Mouse (Mus musculus): ENCODE results near the gene Cmtm6. TPM values are rescaled to one million over a fixed set of nuclear protein-coding genes. Genes with fewer than 3 reads are reported as not detected.

Gene Cmtm6
- total RNA-seq, 2 experiments from 2014 or later = 5.8 to 7.4 TPM

DNA sequence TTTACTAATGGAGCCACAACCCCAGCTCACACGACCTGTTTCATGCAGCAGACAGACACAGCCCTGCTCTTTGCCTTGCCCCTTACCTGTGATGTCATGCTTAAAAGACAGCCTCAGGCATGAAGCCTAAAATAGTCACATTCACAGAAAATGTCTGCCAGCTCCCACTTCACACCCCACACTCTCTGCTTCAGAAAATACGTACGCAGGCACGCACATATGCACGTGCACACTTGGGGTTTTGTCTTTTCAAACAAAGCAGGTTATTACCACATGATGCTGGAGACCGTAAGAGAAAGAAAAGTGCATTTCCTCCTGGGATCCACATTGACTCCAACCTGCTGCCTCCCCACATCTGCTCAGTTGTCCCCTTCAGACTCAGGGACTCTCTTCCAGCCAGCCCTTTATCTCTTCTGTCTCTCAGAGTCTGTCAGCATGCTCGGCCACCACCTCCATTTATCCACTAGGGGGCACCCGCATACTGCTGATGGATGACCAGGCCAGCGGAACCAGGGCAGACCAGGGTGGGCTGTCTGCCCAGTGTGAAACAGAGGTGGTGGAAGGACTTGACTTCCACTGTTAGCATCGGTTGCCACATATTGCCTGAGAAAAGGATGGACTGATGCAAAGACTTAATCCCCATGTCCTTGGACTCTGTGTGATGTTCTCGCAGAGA lies 66.6 kb downstream of the Cmtm6 start:
- DNase-seq (ENCODE audit: low spot score) = peak; percentile 87

DNA sequence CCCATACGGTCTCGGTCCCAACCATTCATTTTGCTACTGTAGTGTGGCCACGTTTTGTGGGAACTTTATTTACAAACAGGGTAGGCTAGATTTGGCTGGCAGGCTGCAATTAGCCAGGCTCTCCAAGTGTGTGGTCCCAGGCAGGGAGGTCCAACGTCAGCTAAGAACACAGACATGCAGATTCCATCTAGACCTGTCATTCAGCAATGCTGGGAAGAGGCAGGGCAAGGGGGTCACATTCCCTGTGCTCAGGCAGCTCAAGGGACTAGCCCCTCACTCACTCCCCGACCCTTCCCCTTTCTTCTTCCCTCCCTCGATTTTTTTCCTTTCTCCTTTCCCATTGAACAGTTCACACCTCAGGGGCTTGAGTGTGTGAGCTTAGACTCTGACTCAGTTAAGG lies 67.9 kb downstream of the Cmtm6 start:
- no peak for DNase-seq (ENCODE audit: low spot score)

Other genes starting within 250 kb of the Cmtm6 start
- gene Ccr4, start 226.2 kb upstream of the Cmtm6 start, total RNA-seq (2021) = not detected
- not detected for gene C130032M10Rik, start 215.4 kb upstream of the Cmtm6 start, total RNA-seq (2021)
- gene Trim71, start 166.7 kb upstream of the Cmtm6 start, total RNA-seq (2021) = not detected
- 10 to 100 TPM; 15.2 to 15.4 TPM for gene Cnot10, start 90.9 kb upstream of the Cmtm6 start, total RNA-seq (2021)
- gene Dync1li1, start 42.3 kb upstream of the Cmtm6 start, total RNA-seq (2021) = 10 to 100 TPM; 32.0 to 32.7 TPM
- 1 to 10 TPM; 3.7 to 7.0 TPM for gene Cmtm7, start 50.7 kb downstream of the Cmtm6 start, total RNA-seq (2021)
- 1 to 10 TPM; 2.0 to 2.3 TPM for gene Cmtm8, start 113.0 kb downstream of the Cmtm6 start, total RNA-seq (2021)
- 10 to 100 TPM; 19.0 to 19.2 TPM for gene Gpd1l, start 202.9 kb downstream of the Cmtm6 start, total RNA-seq (2021)
- gene Osbpl10, start 247.5 kb downstream of the Cmtm6 start, total RNA-seq (2021) = 1 to 10 TPM; 3.1 to 4.1 TPM